In genomic region chr2:77074373-77074772, GRCm38 (mm10) we compare ENCODE assay signal across 17 mouse cellular contexts.
DNase-seq lines count a peak whose midpoint lies in the region; ATAC-seq and TF ChIP-seq lines count a peak whose summit lies in the region.
"Had no signal": no experiment of that assay in that cellular context is flagged by ENCODE, and none has a peak within 500 bp of the region (broad histone marks: within the 10 kb centered on the region; RNA-seq: fewer than 3 reads in every experiment).

No protein-coding gene starts in this region.

- H3K27me3 ChIP-seq in heart, embryonic 11.5 days (ENCODE audit: control insufficient read depth, insufficient read depth, low read length) = no peaks in the 10 kb centered on the region
- no peaks in the 10 kb centered on the region for H3K27me3 ChIP-seq in lung, embryonic 14.5 days (ENCODE audit: insufficient read depth, low read length)
- H3K27me3 ChIP-seq in midbrain, postnatal 0 days (ENCODE audit: insufficient read depth, low read length) = no peaks in the 10 kb centered on the region
- H3K27me3 ChIP-seq: megakaryocyte, embryonic 14.5 days; neural tube, embryonic 13.5 days had no signal

- no peak overlapping the region for H3K27ac ChIP-seq in heart, embryonic 11.5 days (ENCODE audit: low read depth, low read length)
- H3K27ac ChIP-seq in lung, embryonic 14.5 days (ENCODE audit: low read depth) = no peak overlapping the region
- H3K27ac ChIP-seq in midbrain, postnatal 0 days (ENCODE audit: low read depth, low read length) = 0 out of 2 replicates have a peak overlapping the region, but pooled peaks have one; percentile 26
- H3K27ac ChIP-seq: hindbrain, embryonic 14.5 days; neural tube, embryonic 13.5 days had no signal

- H3K4me1 ChIP-seq in heart, embryonic 11.5 days (ENCODE audit: control insufficient read depth, insufficient read depth, low read length) = no peaks in the 10 kb centered on the region
- H3K4me1 ChIP-seq in lung, embryonic 14.5 days (ENCODE audit: insufficient read depth) = no peaks in the 10 kb centered on the region
- H3K4me1 ChIP-seq in midbrain, postnatal 0 days (ENCODE audit: insufficient read depth, low read length) = 0 out of 2 replicates have a peak, but pooled peaks cover 3% of the 10 kb centered on the region
- H3K4me1 ChIP-seq: megakaryocyte, embryonic 14.5 days; neural tube, embryonic 13.5 days had no signal

- no peak for TF ChIP-seq CTCF in lung, embryonic 14.5 days (IDR thresholded peaks at IDR 0.05; ENCODE audit: low read depth)
- no peak for TF ChIP-seq CTCF in midbrain, postnatal 0 days (IDR thresholded peaks at IDR 0.05)

- no peak overlapping the region for H3K4me2 ChIP-seq in heart, embryonic 11.5 days
- no peak overlapping the region for H3K4me2 ChIP-seq in lung, embryonic 14.5 days
- H3K4me2 ChIP-seq in midbrain, postnatal 0 days (ENCODE audit: low read depth, low read length, poor library complexity, severe bottlenecking) = no peak overlapping the region
- H3K4me2 ChIP-seq: hindbrain, embryonic 14.5 days; neural tube, embryonic 13.5 days had no signal

- WGBS in heart, embryonic 11.5 days (ENCODE audit: insufficient replicate concordance) = 61% methylated on average over 6 of the region's 6 CpGs
- WGBS in lung, embryonic 14.5 days = 52% methylated on average over 6 of the region's 6 CpGs
- WGBS in midbrain, postnatal 0 days = 25% methylated on average over 6 of the region's 6 CpGs

- no peaks in the 10 kb centered on the region for H3K9me3 ChIP-seq in heart, embryonic 11.5 days (replicated peaks; ENCODE audit: control insufficient read depth, low read length)
- H3K9me3 ChIP-seq in lung, embryonic 14.5 days (ENCODE audit: low read depth, low read length) = no peaks in the 10 kb centered on the region
- no peaks in the 10 kb centered on the region for H3K9me3 ChIP-seq in midbrain, postnatal 0 days (ENCODE audit: low read length)
- H3K9me3 ChIP-seq: neural tube, embryonic 13.5 days had no signal

- no peak for ATAC-seq in heart, embryonic 11.5 days (replicated peaks; ENCODE audit: insufficient number of reproducible peaks, low FRiP score, low TSS enrichment)
- ATAC-seq in lung, embryonic 14.5 days (ENCODE audit: insufficient read depth) = no peak; the same call in 1 of the 2 replicates
- ATAC-seq in midbrain, postnatal 0 days (ENCODE audit: low FRiP score) = no peak
- ATAC-seq: forebrain, postnatal 0 days; intestine, embryonic 16.5 days; liver, postnatal 0 days had no signal

- H3K36me3 ChIP-seq in heart, embryonic 11.5 days (ENCODE audit: control insufficient read depth, insufficient read depth, low read length) = no peaks in the 10 kb centered on the region; the same call in 1 of the 2 replicates
- H3K36me3 ChIP-seq in lung, embryonic 14.5 days (ENCODE audit: insufficient read depth) = no peaks in the 10 kb centered on the region
- no peaks in the 10 kb centered on the region for H3K36me3 ChIP-seq in midbrain, postnatal 0 days (ENCODE audit: insufficient read depth, low read length)
- H3K36me3 ChIP-seq: neural tube, embryonic 13.5 days had no signal

- no peak overlapping the region for H3K9ac ChIP-seq in heart, embryonic 11.5 days (ENCODE audit: low read depth, low read length)
- no peak overlapping the region for H3K9ac ChIP-seq in lung, embryonic 14.5 days
- no peak overlapping the region for H3K9ac ChIP-seq in midbrain, postnatal 0 days (replicated peaks; ENCODE audit: low read length, poor library complexity, severe bottlenecking)
- H3K9ac ChIP-seq: forebrain, postnatal 0 days; hindbrain, embryonic 14.5 days; liver, postnatal 0 days; neural tube, embryonic 13.5 days had no signal

- DNase-seq in heart, adult 11 months = peak; percentile 45
- DNase-seq in lung, embryonic 14.5 days = peak; percentile 18
- DNase-seq in lung, postnatal 36 days = no peak
- peak; percentile 29 for DNase-seq in ZHBTc4 (ENCODE audit: low read depth, low spot score)
- no peak for DNase-seq in midbrain, postnatal 0 days (ENCODE audit: low spot score)
- DNase-seq in right cerebral cortex, adult 2 months (ENCODE audit: low spot score in 2 of 2) = no peak
- DNase-seq: B cell, adult 2 months; forebrain, postnatal 0 days; heart, postnatal 10 days; liver; liver, postnatal 0 days; thymus, adult 2 months had no signal

- H3K4me3 ChIP-seq in heart, embryonic 11.5 days (ENCODE audit: low read depth, low read length) = no peak overlapping the region
- no peak overlapping the region for H3K4me3 ChIP-seq in lung, embryonic 14.5 days (ENCODE audit: low read depth, low read length)
- no peak overlapping the region for H3K4me3 ChIP-seq in midbrain, postnatal 0 days (ENCODE audit: low read depth, low read length)
- H3K4me3 ChIP-seq: megakaryocyte, embryonic 14.5 days; neural tube, embryonic 13.5 days had no signal

Comparison
In these comparisons a context has a peak if more than half of its experiments do, and no peak if none do; other contexts are left out.
1. DNase-seq: peak in heart, adult 11 months (single experiment), lung, embryonic 14.5 days (single experiment) and ZHBTc4 (single experiment); none in lung, postnatal 36 days (single experiment), midbrain, postnatal 0 days (single experiment) and right cerebral cortex, adult 2 months (0 of 2).